Mouse (Mus musculus) mouse trophoblast stem cell (cell line): ENCODE results near the gene Gm20388.

Source experiments
- in situ Hi-C, 2 experiments: fragments of 300-500 bp; cut with MseI, MboI; formaldehyde crosslinking; loops; 2 replicates in 1 of 2; 3 replicates in 1 of 2; pipeline ENCODE4 v1.15.1; 2025

Gm20388 gene

GRCm38 (mm10) chr8:120119429-120119828 is 208.8 kb downstream of the Gm20388 start:
- in situ Hi-C loops: no loop called here

GRCm38 (mm10) chr8:120119931-120120330 is 209.3 kb downstream of the Gm20388 start:
- in situ Hi-C loops: no loop called here

- in situ Hi-C loops: no loop called here
These were observed 210.3 kb downstream of the Gm20388 start for GRCm38 (mm10) chr8:120120951-120121350.

- in situ Hi-C loops: no loop called here
These were observed 213.6 kb downstream of the Gm20388 start for GRCm38 (mm10) chr8:120124261-120124660.

GRCm38 (mm10) chr8:120124836-120125389 is 214.3 kb downstream of the Gm20388 start:
- in situ Hi-C loops: no loop called here

GRCm38 (mm10) chr8:120126357-120127161 is 215.9 kb downstream of the Gm20388 start:
- in situ Hi-C loops: no loop called here

- in situ Hi-C loops: no loop called here
These were observed 218.9 kb downstream of the Gm20388 start for GRCm38 (mm10) chr8:120129547-120129946.

GRCm38 (mm10) chr8:120131158-120131557 is 220.5 kb downstream of the Gm20388 start:
- in situ Hi-C loops: no loop called here

- in situ Hi-C loops: no loop called here
These were observed 222.5 kb downstream of the Gm20388 start for GRCm38 (mm10) chr8:120133169-120133568.

GRCm38 (mm10) chr8:120135687-120136086 is 225.0 kb downstream of the Gm20388 start:
- in situ Hi-C loops: no loop called here

GRCm38 (mm10) chr8:120136618-120137017 is 226.0 kb downstream of the Gm20388 start:
- in situ Hi-C loops: no loop called here

- in situ Hi-C loops: no loop called here
These were observed 228.3 kb downstream of the Gm20388 start for GRCm38 (mm10) chr8:120138958-120139357.

- in situ Hi-C loops: no loop called here
These were observed 230.1 kb downstream of the Gm20388 start for GRCm38 (mm10) chr8:120140769-120141168.

- in situ Hi-C loops: no loop called here
These were observed 233.4 kb downstream of the Gm20388 start for GRCm38 (mm10) chr8:120143911-120144651.

GRCm38 (mm10) chr8:120144652-120145301 is 234.1 kb downstream of the Gm20388 start:
- in situ Hi-C loops: no loop called here

GRCm38 (mm10) chr8:120146051-120146450 is 235.4 kb downstream of the Gm20388 start:
- in situ Hi-C loops: no loop called here

GRCm38 (mm10) chr8:120150028-120150427 is 239.4 kb downstream of the Gm20388 start:
- in situ Hi-C loops: no loop called here

GRCm38 (mm10) chr8:120151151-120151550 is 240.5 kb downstream of the Gm20388 start:
- in situ Hi-C loops: no loop called here

GRCm38 (mm10) chr8:120152636-120153035 is 242.0 kb downstream of the Gm20388 start:
- in situ Hi-C loops: no loop called here

- in situ Hi-C loops: no loop called here
These were observed 249.7 kb downstream of the Gm20388 start for GRCm38 (mm10) chr8:120160366-120160765.

GRCm38 (mm10) chr8:120161658-120162403 is 251.2 kb downstream of the Gm20388 start:
- in situ Hi-C loops: no loop called here
